30 mouse cellular contexts compared by ENCODE assay signal in genomic region chr6:148955641-148956420, GRCm38 (mm10). TPM values are rescaled to one million over a fixed set of nuclear protein-coding genes. Genes with fewer than 3 reads are reported as not detected.
A peak's percentile ranks its signal among the peaks of the same experiment; 100 is the strongest.
DNase-seq lines count a peak whose midpoint lies in the region; ATAC-seq and TF ChIP-seq lines count a peak whose summit lies in the region.
"Had no signal": no experiment of that assay in that cellular context is flagged by ENCODE, and none has a peak within 500 bp of the region (broad histone marks: within the 10 kb centered on the region; RNA-seq: fewer than 3 reads in every experiment).

No protein-coding gene starts in this region.

- no peaks in the 10 kb centered on the region for H3K36me3 ChIP-seq in forebrain, embryonic 11.5 days (ENCODE audit: control insufficient read depth, insufficient read depth, low read length)
- H3K36me3 ChIP-seq in forebrain, postnatal 0 days (ENCODE audit: insufficient read depth): no peaks in the 10 kb centered on the region
- H3K36me3 ChIP-seq in liver, embryonic 12.5 days: no peaks in the 10 kb centered on the region
- H3K36me3 ChIP-seq in liver, embryonic 11.5 days (ENCODE audit: control insufficient read depth, insufficient read depth, low read length): no peaks in the 10 kb centered on the region
- H3K36me3 ChIP-seq in ES-E14 (ENCODE audit: control insufficient read depth, insufficient read depth, low read length, poor library complexity, severe bottlenecking): no peaks in the 10 kb centered on the region
- no peaks in the 10 kb centered on the region for H3K36me3 ChIP-seq in midbrain, embryonic 16.5 days (ENCODE audit: control insufficient read depth, insufficient read depth, low read length)
- H3K36me3 ChIP-seq: embryonic facial prominence, embryonic 12.5 days; heart, embryonic 15.5 days; limb, embryonic 10.5 days; limb, embryonic 15.5 days; liver, embryonic 15.5 days; neural tube, embryonic 13.5 days; stomach, embryonic 15.5 days had no signal

- no peak overlapping the region for H3K9ac ChIP-seq in forebrain, embryonic 11.5 days (ENCODE audit: low read length)
- no peak overlapping the region for H3K9ac ChIP-seq in forebrain, postnatal 0 days
- no peak overlapping the region for H3K9ac ChIP-seq in liver, embryonic 12.5 days
- H3K9ac ChIP-seq in liver, embryonic 11.5 days (ENCODE audit: low read depth, low read length): no peak overlapping the region
- peak overlapping the region; percentile 28; the same call in 1 of the 2 replicates for H3K9ac ChIP-seq in ES-E14 (ENCODE audit: insufficient read depth, low read depth, low read length, poor library complexity, severe bottlenecking)
- H3K9ac ChIP-seq in midbrain, embryonic 16.5 days (ENCODE audit: low read depth, low read length): no peak overlapping the region
- H3K9ac ChIP-seq: embryonic facial prominence, embryonic 12.5 days; heart, embryonic 15.5 days; hindbrain, embryonic 14.5 days; limb, embryonic 15.5 days; liver, embryonic 15.5 days; lung, embryonic 14.5 days; neural tube, embryonic 13.5 days; stomach, embryonic 15.5 days had no signal

- no peak overlapping the region for H3K4me2 ChIP-seq in forebrain, embryonic 11.5 days (ENCODE audit: low read depth, low read length, severe bottlenecking)
- H3K4me2 ChIP-seq in forebrain, postnatal 0 days (ENCODE audit: low read depth): no peak overlapping the region
- no peak overlapping the region for H3K4me2 ChIP-seq in liver, embryonic 12.5 days
- H3K4me2 ChIP-seq in liver, embryonic 11.5 days: no peak overlapping the region
- no peak overlapping the region for H3K4me2 ChIP-seq in midbrain, embryonic 16.5 days (ENCODE audit: low read length)
- H3K4me2 ChIP-seq: embryonic facial prominence, embryonic 12.5 days; heart, embryonic 15.5 days; hindbrain, embryonic 14.5 days; limb, embryonic 15.5 days; liver, embryonic 15.5 days; lung, embryonic 14.5 days; midbrain, embryonic 11.5 days; neural tube, embryonic 13.5 days; stomach, embryonic 15.5 days had no signal

- no peak for DNase-seq in forebrain, embryonic 11.5 days (ENCODE audit: low spot score)
- DNase-seq in forebrain, postnatal 0 days: no peak
- DNase-seq in liver, embryonic 11.5 days (ENCODE audit: low spot score): no peak
- no peak for DNase-seq in ES-E14 (ENCODE audit: low read depth, low spot score)
- DNase-seq in yolk sac, embryonic 10.5 days (ENCODE audit: low spot score): peak; percentile 88
- DNase-seq: adrenal gland, postnatal 14 days; cerebellum, adult 11 months; cerebellum, adult 9-10 months; cerebellum, postnatal 36 days; gastrocnemius, postnatal 10 days; heart, adult 18-20 months; kidney, adult 9 months; kidney, postnatal 10 days; lung, embryonic 14.5 days; retina, postnatal 1 day; right cerebral cortex, postnatal 25 days; thymus, adult 18-20 months; thymus, postnatal 25 days had no signal

- ATAC-seq in forebrain, embryonic 11.5 days (replicated peaks; ENCODE audit: low FRiP score): 0 out of 2 replicates have a peak, but pooled peaks have one; percentile 24
- ATAC-seq in forebrain, postnatal 0 days: no peak
- peak; percentile 30; the same call in 1 of the 2 replicates for ATAC-seq in liver, embryonic 12.5 days
- no peak for ATAC-seq in liver, embryonic 11.5 days (replicated peaks; ENCODE audit: low FRiP score)
- no peak for ATAC-seq in midbrain, embryonic 16.5 days
- ATAC-seq: intestine, postnatal 0 days had no signal

- no peaks in the 10 kb centered on the region for H3K27me3 ChIP-seq in forebrain, embryonic 11.5 days (ENCODE audit: control insufficient read depth, insufficient read depth, low read length)
- no peaks in the 10 kb centered on the region for H3K27me3 ChIP-seq in forebrain, postnatal 0 days (ENCODE audit: insufficient read depth, low read length)
- H3K27me3 ChIP-seq in liver, embryonic 12.5 days (replicated peaks): no peaks in the 10 kb centered on the region
- no peaks in the 10 kb centered on the region for H3K27me3 ChIP-seq in liver, embryonic 11.5 days (replicated peaks; ENCODE audit: control insufficient read depth, insufficient read depth, low read length)
- no peaks in the 10 kb centered on the region for H3K27me3 ChIP-seq in midbrain, embryonic 16.5 days (ENCODE audit: control insufficient read depth, insufficient read depth, low read depth, low read length)
- H3K27me3 ChIP-seq: embryonic facial prominence, embryonic 12.5 days; heart, embryonic 15.5 days; limb, embryonic 15.5 days; liver, embryonic 15.5 days; neural tube, embryonic 13.5 days; stomach, embryonic 15.5 days had no signal

- in situ Hi-C loops in ES-E14 (cut with MboI; ENCODE audit: low sequenced_read_pairs in 2 of 2, unreplicated experiment in 2 of 2): no loop called here

- H3K27ac ChIP-seq in forebrain, embryonic 11.5 days (ENCODE audit: low read depth, low read length): no peak overlapping the region
- H3K27ac ChIP-seq in forebrain, postnatal 0 days (ENCODE audit: low read depth, low read length): no peak overlapping the region
- no peak overlapping the region for H3K27ac ChIP-seq in liver, embryonic 12.5 days
- H3K27ac ChIP-seq in liver, embryonic 11.5 days (ENCODE audit: low read depth, low read length): no peak overlapping the region
- peak overlapping the region; percentile 90 for H3K27ac ChIP-seq in ES-E14 (ENCODE audit: insufficient read depth, low read depth, low read length, poor library complexity, severe bottlenecking)
- H3K27ac ChIP-seq in midbrain, embryonic 16.5 days (ENCODE audit: low read length): no peak overlapping the region
- H3K27ac ChIP-seq: embryonic facial prominence, embryonic 12.5 days; heart, embryonic 15.5 days; hindbrain, embryonic 14.5 days; limb, embryonic 10.5 days; limb, embryonic 15.5 days; liver, embryonic 15.5 days; neural tube, embryonic 13.5 days; stomach, embryonic 15.5 days had no signal

- H3K9me3 ChIP-seq in forebrain, embryonic 11.5 days (ENCODE audit: control insufficient read depth, low read length): no peaks in the 10 kb centered on the region
- no peaks in the 10 kb centered on the region for H3K9me3 ChIP-seq in forebrain, postnatal 0 days (ENCODE audit: low read length)
- H3K9me3 ChIP-seq in liver, embryonic 12.5 days (replicated peaks): no peaks in the 10 kb centered on the region
- H3K9me3 ChIP-seq in liver, embryonic 11.5 days (ENCODE audit: control insufficient read depth, low read length): no peaks in the 10 kb centered on the region
- H3K9me3 ChIP-seq in ES-E14 (ENCODE audit: control insufficient read depth, insufficient read depth, low read depth, low read length): no peaks in the 10 kb centered on the region
- H3K9me3 ChIP-seq in midbrain, embryonic 16.5 days (replicated peaks; ENCODE audit: control insufficient read depth, low read length, poor library complexity, severe bottlenecking): no peaks in the 10 kb centered on the region
- H3K9me3 ChIP-seq: embryonic facial prominence, embryonic 12.5 days; heart, embryonic 15.5 days; limb, embryonic 10.5 days; limb, embryonic 15.5 days; liver, embryonic 15.5 days; neural tube, embryonic 13.5 days; stomach, embryonic 15.5 days had no signal

- no peak overlapping the region for H3K4me3 ChIP-seq in forebrain, embryonic 11.5 days (ENCODE audit: low read depth, low read length)
- no peak overlapping the region for H3K4me3 ChIP-seq in forebrain, postnatal 0 days (ENCODE audit: low read depth, low read length)
- H3K4me3 ChIP-seq in liver, embryonic 12.5 days: no peak overlapping the region
- no peak overlapping the region for H3K4me3 ChIP-seq in liver, embryonic 11.5 days (ENCODE audit: low read depth, low read length)
- H3K4me3 ChIP-seq in ES-E14 (ENCODE audit: insufficient read depth in 1 of 2, low read depth in 1 of 2, low read length in 2 of 2, poor library complexity in 1 of 2, severe bottlenecking in 1 of 2): peak overlapping the region; percentile 50 to 65
- H3K4me3 ChIP-seq in midbrain, embryonic 16.5 days (ENCODE audit: low read depth, low read length): no peak overlapping the region
- H3K4me3 ChIP-seq: embryonic facial prominence, embryonic 12.5 days; heart, embryonic 15.5 days; limb, embryonic 10.5 days; limb, embryonic 15.5 days; liver, embryonic 15.5 days; neural tube, embryonic 13.5 days; stomach, embryonic 15.5 days had no signal

- no peak for TF ChIP-seq CTCF in forebrain, postnatal 0 days (IDR thresholded peaks at IDR 0.05; ENCODE audit: low read depth)

- H3K4me1 ChIP-seq in forebrain, embryonic 11.5 days (replicated peaks; ENCODE audit: control insufficient read depth, insufficient read depth, low read length): no peaks in the 10 kb centered on the region
- no peaks in the 10 kb centered on the region for H3K4me1 ChIP-seq in forebrain, postnatal 0 days (ENCODE audit: insufficient read depth)
- H3K4me1 ChIP-seq in liver, embryonic 12.5 days: peaks cover 6% of the 10 kb centered on the region
- H3K4me1 ChIP-seq in liver, embryonic 11.5 days (replicated peaks; ENCODE audit: control insufficient read depth, insufficient read depth, low read length): peaks cover 5% of the 10 kb centered on the region; the same call in 1 of the 2 replicates
- peaks cover 6 to 15% of the 10 kb centered on the region in 2 experiments for H3K4me1 ChIP-seq in ES-E14 (ENCODE audit: control insufficient read depth in 2 of 2, insufficient read depth in 2 of 2, low read length in 2 of 2, poor library complexity in 1 of 2)
- H3K4me1 ChIP-seq in midbrain, embryonic 16.5 days (ENCODE audit: control insufficient read depth, insufficient read depth, low read length): no peaks in the 10 kb centered on the region
- H3K4me1 ChIP-seq: embryonic facial prominence, embryonic 12.5 days; heart, embryonic 15.5 days; neural tube, embryonic 13.5 days; stomach, embryonic 15.5 days had no signal

TF ChIP-seq in ES-E14, 5 proteins besides CTCF, POLR2A, EP300 and RAD21 (continues in another document):
- no peak for TF ChIP-seq HCFC1 (IDR thresholded peaks at IDR 0.05; ENCODE audit: borderline replicate concordance, insufficient read depth, low read length)

RNA-seq across cellular contexts. Expression of gene Sinhcaf, which starts 9.6 kb away (rescaled TPM):
- 292 and 305 TPM in 2 replicates for polyA plus RNA-seq in forebrain, embryonic 11.5 days (2014; fragmentation: Nextera tagmentation; extraction: Ambion mirVana)
- total RNA-seq in forebrain, postnatal 0 days (2014; rRNA removed): 21.8 and 25.3 TPM in 2 replicates
- 19.4 and 22.4 TPM in 2 replicates for polyA plus RNA-seq in forebrain, postnatal 0 days (2015; fragmentation: Nextera tagmentation; extraction: Ambion mirVana)
- 44.0 and 45.4 TPM in 2 replicates for polyA plus RNA-seq in liver, embryonic 12.5 days (2016; fragmentation: Nextera tagmentation; extraction: Ambion mirVana)
- polyA plus RNA-seq in liver, embryonic 11.5 days (2014; fragmentation: Nextera tagmentation; extraction: Ambion mirVana): 102 and 104 TPM in 2 replicates
- total RNA-seq in ES-E14 (2012; rRNA removed): 193 and 205 TPM in 2 replicates
- 30.7 and 46.2 TPM in 2 replicates for polyA plus RNA-seq in midbrain, embryonic 16.5 days (2015; fragmentation: Nextera tagmentation; extraction: Ambion mirVana)

RNA-seq across cellular contexts. Expression of gene Caprin2, which starts 59.8 kb away (rescaled TPM):
- 14.1 and 15.8 TPM in 2 replicates for polyA plus RNA-seq in forebrain, embryonic 11.5 days (2014; fragmentation: Nextera tagmentation; extraction: Ambion mirVana)
- total RNA-seq in forebrain, postnatal 0 days (2014; rRNA removed): 9.9 and 16.9 TPM in 2 replicates
- 2.3 and 4.1 TPM in 2 replicates for polyA plus RNA-seq in forebrain, postnatal 0 days (2015; fragmentation: Nextera tagmentation; extraction: Ambion mirVana)
- 9.7 and 10.8 TPM in 2 replicates for polyA plus RNA-seq in liver, embryonic 12.5 days (2016; fragmentation: Nextera tagmentation; extraction: Ambion mirVana)
- polyA plus RNA-seq in liver, embryonic 11.5 days (2014; fragmentation: Nextera tagmentation; extraction: Ambion mirVana): 7.9 and 10.3 TPM in 2 replicates
- total RNA-seq in ES-E14 (2012; rRNA removed): 24.8 and 25.7 TPM in 2 replicates
- 9.3 and 11.5 TPM in 2 replicates for polyA plus RNA-seq in midbrain, embryonic 16.5 days (2015; fragmentation: Nextera tagmentation; extraction: Ambion mirVana)

Comparison
In these comparisons a context has a peak if more than half of its experiments do, and no peak if none do; other contexts are left out.
1. ATAC-seq: peak in forebrain, embryonic 11.5 days (single experiment) and liver, embryonic 12.5 days (single experiment); none in forebrain, postnatal 0 days (single experiment), liver, embryonic 11.5 days (single experiment) and midbrain, embryonic 16.5 days (single experiment).
2. H3K4me3 ChIP-seq: peak in ES-E14 (2 of 2); none in forebrain, embryonic 11.5 days (single experiment), forebrain, postnatal 0 days (single experiment), liver, embryonic 12.5 days (single experiment), liver, embryonic 11.5 days (single experiment) and midbrain, embryonic 16.5 days (single experiment).